Mouse (Mus musculus) heart, postnatal 0 days (tissue): ENCODE data around the gene D430041D05Rik.

Experiments
- CTCF ChIP-seq: IDR thresholded peaks from 2 replicates; pipeline ENCODE4 v1.5.1; 2016; ENCODE audit warnings: antibody characterized with exemption, control low read depth, low read depth
- EP300 ChIP-seq: IDR thresholded peaks from 2 replicates; pipeline ENCODE4 v1.6.1; 2016; ENCODE audit warnings: antibody characterized with exemption, low read depth

DNA sequence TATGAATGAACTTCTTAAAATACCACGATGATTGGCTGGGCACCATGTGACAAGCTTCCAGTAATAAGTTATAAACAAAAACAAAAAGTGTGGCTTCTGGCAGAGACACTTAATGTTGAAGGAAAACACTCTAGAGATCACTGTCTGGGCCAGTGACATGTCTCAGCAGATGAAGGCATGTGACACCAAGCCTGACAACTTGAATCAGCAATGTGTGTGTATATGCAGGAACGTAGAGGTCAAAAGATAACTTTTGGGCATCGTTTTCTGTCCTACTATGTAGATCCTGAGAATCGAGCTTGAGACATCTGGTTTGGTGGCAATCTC lies 149.1 kb downstream of the D430041D05Rik start:
- TF ChIP-seq EP300 = no peak
- no peak for TF ChIP-seq CTCF
